Mouse (Mus musculus): ENCODE results near the gene Tgif2. TPM values are rescaled to one million over a fixed set of nuclear protein-coding genes. Genes with fewer than 3 reads are reported as not detected.
"Not testable (repeated sequence)": the region's sequence is repeated elsewhere in the genome, so short reads cannot be mapped to it uniquely, and the experiment has no call there.

Gene Tgif2
- polyA plus RNA-seq, 1 experiment: 5.5 TPM

DNA sequence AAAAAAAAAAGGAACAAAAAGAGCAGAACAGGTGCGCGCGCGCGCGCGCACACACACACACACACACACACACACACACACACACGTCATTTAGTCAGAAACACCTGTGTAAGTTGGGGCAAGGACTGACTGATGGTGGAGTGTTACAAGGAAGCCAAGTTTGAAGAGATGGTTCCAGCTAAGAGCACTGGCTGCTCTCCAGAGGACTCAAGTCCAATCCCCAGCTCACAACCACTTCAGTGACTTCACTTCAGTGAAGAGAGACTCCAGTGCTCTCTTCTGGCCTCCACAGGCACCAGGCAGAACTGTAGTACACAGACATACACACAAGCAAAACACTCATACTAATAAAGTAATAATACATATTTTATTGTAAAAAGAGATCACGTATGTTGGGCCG, 29.1 kb upstream of the Tgif2 start:
- 91% methylated on average over 10 of the region's 10 CpGs for WGBS
- TF ChIP-seq POLR2A (IDR thresholded peaks at IDR 0.05; ENCODE audit: borderline replicate concordance, control insufficient read depth, low read depth, low read length) (no peak), CTCF (IDR thresholded peaks at IDR 0.05; ENCODE audit: control insufficient read depth, insufficient read depth, low read length) (no peak)
- H3K27ac ChIP-seq (ENCODE audit: control insufficient read depth, insufficient read depth, low read depth, low read length, poor library complexity): no peak overlapping the region
- no peaks in the 10 kb centered on the region for H3K4me1 ChIP-seq (ENCODE audit: control insufficient read depth, insufficient read depth, low read length)
- no peak overlapping the region for H3K4me3 ChIP-seq (replicated peaks; ENCODE audit: control insufficient read depth, low read depth, low read length)

- H3K4me1 ChIP-seq (ENCODE audit: control insufficient read depth, insufficient read depth, low read length): no peaks in the 10 kb centered on the region
- H3K4me3 ChIP-seq (replicated peaks; ENCODE audit: control insufficient read depth, low read depth, low read length): no peak overlapping the region
- no peak overlapping the region for H3K27ac ChIP-seq (ENCODE audit: control insufficient read depth, insufficient read depth, low read depth, low read length, poor library complexity)
- TF ChIP-seq POLR2A (IDR thresholded peaks at IDR 0.05; ENCODE audit: borderline replicate concordance, control insufficient read depth, low read depth, low read length) (no peak), CTCF (IDR thresholded peaks at IDR 0.05; ENCODE audit: control insufficient read depth, insufficient read depth, low read length) (no peak)
- 79% methylated on average over 5 of the region's 5 CpGs for WGBS
Measured at GRCm38 (mm10) chr2:156811556-156811955, 28.3 kb upstream of the Tgif2 start.

- Histone ChIP-seq H3K27ac (ENCODE audit: control insufficient read depth, insufficient read depth, low read depth, low read length, poor library complexity) (no peak overlapping the region), H3K4me3 (replicated peaks; ENCODE audit: control insufficient read depth, low read depth, low read length) (no peak overlapping the region), H3K4me1 (ENCODE audit: control insufficient read depth, insufficient read depth, low read length) (no peaks in the 10 kb centered on the region)
- 11% methylated on average over 8 of the region's 8 CpGs for WGBS
- no peak for TF ChIP-seq POLR2A (IDR thresholded peaks at IDR 0.05; ENCODE audit: borderline replicate concordance, control insufficient read depth, low read depth, low read length)
- TF ChIP-seq CTCF (IDR thresholded peaks at IDR 0.05; ENCODE audit: control insufficient read depth, insufficient read depth, low read length): no peak
Measured at GRCm38 (mm10) chr2:156814344-156814801, 25.4 kb upstream of the Tgif2 start.

DNA sequence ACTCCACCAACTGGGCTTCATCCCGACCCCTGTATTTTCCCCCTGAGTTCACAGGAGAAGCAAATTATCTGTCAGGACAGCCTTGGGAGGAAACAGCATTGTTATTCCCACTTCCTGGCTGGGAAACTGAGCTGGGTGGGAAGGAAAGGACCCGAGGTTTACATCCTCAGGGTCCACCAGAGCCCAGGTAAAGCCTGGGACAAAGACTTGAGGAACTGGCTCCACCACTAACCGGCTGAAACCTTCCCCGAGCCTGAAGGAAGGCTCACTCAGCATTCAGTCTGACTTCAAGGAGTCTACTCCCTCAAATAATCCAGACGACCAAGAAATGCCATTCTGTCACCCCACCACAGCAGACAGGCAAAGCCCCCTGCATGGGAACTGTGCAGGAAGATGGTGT, 24.9 kb upstream of the Tgif2 start:
- WGBS: 52% methylated on average over 5 of the region's 5 CpGs
- Histone ChIP-seq H3K27ac (ENCODE audit: control insufficient read depth, insufficient read depth, low read depth, low read length, poor library complexity) (no peak overlapping the region), H3K4me3 (replicated peaks; ENCODE audit: control insufficient read depth, low read depth, low read length) (no peak overlapping the region), H3K4me1 (ENCODE audit: control insufficient read depth, insufficient read depth, low read length) (no peaks in the 10 kb centered on the region)
- TF ChIP-seq CTCF (IDR thresholded peaks at IDR 0.05; ENCODE audit: control insufficient read depth, insufficient read depth, low read length) (no peak), POLR2A (IDR thresholded peaks at IDR 0.05; ENCODE audit: borderline replicate concordance, control insufficient read depth, low read depth, low read length) (no peak)

DNA sequence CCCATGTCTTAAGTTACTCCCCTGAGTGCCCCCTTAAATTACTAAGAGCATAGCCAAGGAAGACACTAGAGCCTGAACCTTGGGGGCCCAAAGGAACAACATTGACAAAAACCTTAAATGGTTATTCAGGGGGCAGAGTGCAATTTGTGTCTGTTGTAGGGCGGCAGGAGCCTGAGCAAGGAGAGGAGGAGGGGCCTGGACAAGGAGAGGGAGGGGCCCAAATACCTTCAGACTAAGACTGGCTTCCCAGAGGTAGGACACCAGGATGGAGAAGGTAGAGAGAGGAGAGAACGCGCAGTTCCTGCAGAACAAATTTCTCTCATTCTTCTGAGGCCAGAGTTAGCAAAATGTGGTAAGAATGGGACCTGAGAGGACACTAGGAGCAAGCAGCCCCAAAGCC, 24.4 kb upstream of the Tgif2 start:
- Histone ChIP-seq H3K4me3 (replicated peaks; ENCODE audit: control insufficient read depth, low read depth, low read length) (no peak overlapping the region), H3K27ac (ENCODE audit: control insufficient read depth, insufficient read depth, low read depth, low read length, poor library complexity) (no peak overlapping the region), H3K4me1 (ENCODE audit: control insufficient read depth, insufficient read depth, low read length) (no peaks in the 10 kb centered on the region)
- 92% methylated on average over 3 of the region's 3 CpGs for WGBS
- TF ChIP-seq POLR2A (IDR thresholded peaks at IDR 0.05; ENCODE audit: borderline replicate concordance, control insufficient read depth, low read depth, low read length): no peak
- TF ChIP-seq CTCF (IDR thresholded peaks at IDR 0.05; ENCODE audit: control insufficient read depth, insufficient read depth, low read length): no peak

DNA sequence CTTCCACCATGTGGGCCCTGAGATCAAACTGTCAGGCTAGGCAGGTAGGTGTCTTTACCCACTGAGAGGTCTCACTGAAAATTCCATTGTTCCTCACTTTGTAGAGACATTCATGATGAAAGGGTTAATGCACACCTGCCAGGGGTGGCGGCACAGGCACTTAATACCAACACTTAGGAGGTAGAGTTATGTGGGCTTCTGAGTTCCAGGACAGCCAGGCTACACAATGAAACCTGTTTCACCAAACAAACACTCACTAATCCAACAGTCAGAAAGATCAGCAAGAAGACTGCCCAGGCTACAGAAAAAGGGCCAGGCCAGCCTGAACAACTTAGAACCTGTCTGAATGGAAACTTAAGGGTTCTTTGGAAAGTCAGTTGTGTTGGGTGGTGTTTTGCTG, 23.7 kb upstream of the Tgif2 start:
- Histone ChIP-seq H3K4me1 (ENCODE audit: control insufficient read depth, insufficient read depth, low read length) (no peaks in the 10 kb centered on the region), H3K4me3 (replicated peaks; ENCODE audit: control insufficient read depth, low read depth, low read length) (no peak overlapping the region), H3K27ac (ENCODE audit: control insufficient read depth, insufficient read depth, low read depth, low read length, poor library complexity) (no peak overlapping the region)
- WGBS: 74% methylated on average over 1 of the region's 1 CpGs
- no peak for TF ChIP-seq CTCF (IDR thresholded peaks at IDR 0.05; ENCODE audit: control insufficient read depth, insufficient read depth, low read length)
- no peak for TF ChIP-seq POLR2A (IDR thresholded peaks at IDR 0.05; ENCODE audit: borderline replicate concordance, control insufficient read depth, low read depth, low read length)

DNA sequence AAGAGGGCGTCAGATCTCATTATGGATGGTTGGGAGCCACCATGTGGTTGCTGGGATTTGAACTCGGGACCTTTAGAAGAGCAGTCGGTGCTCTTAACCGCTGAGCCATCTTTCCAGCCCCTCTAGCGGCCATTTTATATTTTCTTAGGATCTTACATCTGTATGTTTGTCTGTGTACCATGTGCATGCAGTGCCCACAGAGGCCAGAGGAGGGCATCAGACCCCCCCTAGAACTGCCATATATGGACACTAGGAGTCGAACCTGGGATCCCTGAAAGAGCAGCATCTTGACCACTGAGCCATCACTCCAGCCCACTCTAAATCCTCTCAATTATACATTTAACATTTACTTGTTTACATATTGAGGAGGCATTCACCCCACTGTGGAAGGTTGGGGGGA, 14.7 kb upstream of the Tgif2 start:
- not testable (repeated sequence) for H3K27ac ChIP-seq (ENCODE audit: control insufficient read depth, insufficient read depth, low read depth, low read length, poor library complexity); H3K4me1 ChIP-seq (ENCODE audit: control insufficient read depth, insufficient read depth, low read length); H3K4me3 ChIP-seq (replicated peaks; ENCODE audit: control insufficient read depth, low read depth, low read length)
- WGBS: 82% methylated on average over 6 of the region's 6 CpGs

DNA sequence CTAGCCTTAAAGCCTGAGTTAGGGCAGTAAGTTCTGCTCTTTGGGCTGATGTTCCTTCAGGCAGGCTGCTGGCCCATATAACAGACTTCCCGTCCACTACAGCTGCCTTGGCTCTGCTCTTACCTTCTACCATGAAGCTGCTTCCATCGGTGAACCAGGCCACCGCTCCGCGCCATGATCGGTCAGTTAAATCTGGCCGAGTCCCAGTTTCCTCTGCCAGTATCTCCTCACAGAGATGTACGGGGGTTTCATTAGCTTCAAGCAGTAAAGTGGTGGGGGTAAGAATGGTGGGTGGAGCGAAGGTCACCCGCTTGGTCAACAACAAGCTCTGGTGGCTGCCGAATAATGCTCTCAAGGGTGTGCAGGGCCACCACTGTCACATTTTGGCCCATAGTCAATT, 5.5 kb upstream of the Tgif2 start:
- no peak for TF ChIP-seq POLR2A (IDR thresholded peaks at IDR 0.05; ENCODE audit: borderline replicate concordance, control insufficient read depth, low read depth, low read length)
- TF ChIP-seq CTCF (IDR thresholded peaks at IDR 0.05; ENCODE audit: control insufficient read depth, insufficient read depth, low read length): no peak
- Histone ChIP-seq H3K4me3 (replicated peaks; ENCODE audit: control insufficient read depth, low read depth, low read length) (no peak overlapping the region), H3K27ac (ENCODE audit: control insufficient read depth, insufficient read depth, low read depth, low read length, poor library complexity) (no peak overlapping the region), H3K4me1 (ENCODE audit: control insufficient read depth, insufficient read depth, low read length) (no peaks in the 10 kb centered on the region)
- 95% methylated on average over 11 of the region's 11 CpGs for WGBS

DNA sequence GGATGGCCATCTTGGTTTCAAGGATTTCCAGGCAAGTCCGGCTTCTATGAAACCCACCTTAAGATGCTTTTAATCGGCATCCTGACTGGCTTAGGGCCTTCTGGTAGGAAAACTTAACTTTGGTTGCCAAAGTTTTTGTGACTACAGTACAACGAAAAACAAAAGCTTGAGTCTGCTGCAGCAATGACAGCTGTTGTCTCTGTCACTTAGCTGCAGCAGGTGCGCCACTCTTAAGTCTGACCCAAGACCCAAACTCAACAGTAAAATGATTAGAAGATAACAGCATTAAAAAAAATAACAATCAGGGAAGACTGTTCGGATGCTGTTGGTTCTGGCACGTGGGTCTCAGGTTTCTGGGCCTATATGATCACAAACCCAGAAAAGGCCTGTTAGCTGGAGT, 968 bp upstream of the Tgif2 start:
- TF ChIP-seq CTCF (IDR thresholded peaks at IDR 0.05; ENCODE audit: control insufficient read depth, insufficient read depth, low read length): no peak
- Histone ChIP-seq H3K4me1 (ENCODE audit: control insufficient read depth, insufficient read depth, low read length) (no peaks in the 10 kb centered on the region; the same call in 1 of the 2 replicates), H3K27ac (ENCODE audit: control insufficient read depth, insufficient read depth, low read depth, low read length, poor library complexity) (no peak overlapping the region), H3K4me3 (replicated peaks; ENCODE audit: control insufficient read depth, low read depth, low read length) (no peak overlapping the region)
- 78% methylated on average over 6 of the region's 6 CpGs for WGBS
